Mouse (Mus musculus) heart, adult 9 months (tissue): Measurements from ENCODE around the gene Dtx3l.
"Not testable (repeated sequence)": the region's sequence is repeated elsewhere in the genome, so short reads cannot be mapped to it uniquely, and the experiment has no call there.

Experiments
- DNase-seq, 2 experiments: peaks; one replicate each; pipeline ENCODE4 v3.0.0; 2022; ENCODE audit warnings: low spot score in 2 of 2

The Dtx3l gene

DNA sequence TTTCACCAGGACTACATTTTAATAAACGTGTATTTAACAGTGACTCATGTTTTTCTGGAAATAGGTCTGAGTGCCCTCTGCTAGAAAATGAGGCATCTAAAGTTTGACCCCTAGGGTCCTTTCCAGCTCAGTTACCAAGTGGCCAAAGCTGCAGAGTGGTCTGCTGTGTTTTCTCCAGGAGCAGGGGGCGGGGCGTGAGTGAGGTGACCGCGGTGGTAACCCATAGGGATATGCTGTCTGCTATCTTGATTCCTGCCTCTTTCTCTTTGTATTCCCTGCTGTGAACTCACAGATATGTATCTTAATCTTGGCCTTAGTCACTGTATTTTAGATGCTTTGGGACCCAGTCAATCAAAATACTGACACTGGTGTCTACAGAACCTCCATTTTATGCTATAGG is 14.6 kb downstream of the Dtx3l start:
- no peak for DNase-seq

DNA sequence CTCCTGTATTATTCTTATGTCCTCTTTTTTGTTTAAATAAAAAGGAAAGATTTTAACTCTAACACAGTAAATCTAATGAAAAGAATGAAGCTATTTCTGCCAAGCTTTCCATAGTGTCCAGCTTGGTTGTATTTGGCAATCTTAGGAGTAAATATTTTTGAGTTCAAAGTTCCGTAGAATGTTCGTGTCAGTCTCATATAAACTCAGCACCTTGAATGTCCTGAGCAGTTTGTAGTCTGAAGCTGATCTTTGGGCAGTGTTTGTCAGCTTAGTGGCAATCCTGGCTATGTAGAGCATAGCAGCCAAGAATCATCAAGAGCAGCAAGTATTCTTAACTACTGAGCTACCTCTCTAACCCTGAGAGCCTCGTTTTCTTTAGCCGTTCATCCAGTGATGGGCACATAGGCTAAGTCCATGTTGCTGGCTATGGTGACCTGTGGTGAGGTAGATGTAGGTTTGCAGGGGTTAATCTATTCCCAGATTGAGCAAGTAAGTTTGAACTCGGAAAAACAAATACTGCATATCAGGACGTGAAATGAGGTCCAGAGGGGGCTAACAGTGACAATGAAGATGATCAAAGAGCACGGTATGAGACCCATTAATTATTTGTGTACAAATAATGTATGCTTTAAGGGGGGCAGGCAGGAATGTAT is 15.3 kb downstream of the Dtx3l start:
- DNase-seq: no peak

DNA sequence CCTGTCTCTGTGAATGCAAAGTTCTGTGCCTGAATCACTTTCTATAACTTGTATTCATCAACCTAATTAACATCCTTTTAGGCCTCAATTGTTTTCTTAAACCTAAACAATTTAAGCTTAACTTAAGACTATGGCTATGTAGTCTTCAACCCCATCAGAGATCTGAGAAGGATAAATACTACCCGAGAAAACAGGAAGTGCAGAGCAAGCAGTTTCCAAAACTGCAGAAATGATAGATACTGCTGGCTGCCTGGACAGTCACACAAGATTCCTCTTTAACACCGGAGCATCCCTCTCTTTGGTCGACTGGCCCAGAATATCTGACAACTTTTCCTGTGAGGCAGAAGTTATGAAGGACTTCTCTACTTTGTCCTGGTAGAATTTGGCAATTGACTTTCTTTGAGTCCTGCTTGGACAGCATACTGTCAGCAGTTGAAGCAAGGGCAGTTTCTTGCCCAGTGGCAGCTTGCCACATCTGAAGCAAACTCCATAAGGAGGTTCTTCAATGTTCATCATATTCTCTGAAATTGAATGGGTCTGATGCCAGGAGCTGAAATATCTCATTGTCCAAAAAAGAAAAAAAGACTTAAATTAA is 16.6 kb downstream of the Dtx3l start:
- DNase-seq: no peak

DNA sequence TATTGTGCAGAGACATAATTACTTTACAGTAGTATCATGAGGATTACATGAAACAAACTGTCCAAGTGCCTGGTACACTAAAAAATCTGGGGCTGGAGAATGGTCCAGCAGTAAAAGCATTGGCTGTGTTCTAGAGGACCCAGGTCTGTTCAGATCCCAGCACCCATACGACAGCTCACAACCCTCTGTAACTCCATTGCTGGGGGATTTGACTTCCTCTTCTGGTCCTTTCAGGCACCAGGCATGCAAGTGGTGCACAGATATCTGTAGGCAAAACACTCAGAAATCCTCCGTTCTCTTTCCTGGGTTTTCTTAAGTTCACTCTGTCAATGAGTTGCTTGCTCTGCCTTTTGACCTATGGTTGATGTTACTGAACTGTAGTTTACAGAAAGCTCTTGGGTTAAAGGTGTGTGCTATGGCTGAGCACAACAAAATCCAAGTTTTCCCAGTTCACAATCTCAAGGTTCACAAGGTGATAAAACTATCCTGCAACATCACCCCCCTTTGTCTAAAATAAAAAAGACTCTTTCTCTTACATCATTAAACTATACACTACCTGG is 17.2 kb downstream of the Dtx3l start:
- DNase-seq: no peak

DNA sequence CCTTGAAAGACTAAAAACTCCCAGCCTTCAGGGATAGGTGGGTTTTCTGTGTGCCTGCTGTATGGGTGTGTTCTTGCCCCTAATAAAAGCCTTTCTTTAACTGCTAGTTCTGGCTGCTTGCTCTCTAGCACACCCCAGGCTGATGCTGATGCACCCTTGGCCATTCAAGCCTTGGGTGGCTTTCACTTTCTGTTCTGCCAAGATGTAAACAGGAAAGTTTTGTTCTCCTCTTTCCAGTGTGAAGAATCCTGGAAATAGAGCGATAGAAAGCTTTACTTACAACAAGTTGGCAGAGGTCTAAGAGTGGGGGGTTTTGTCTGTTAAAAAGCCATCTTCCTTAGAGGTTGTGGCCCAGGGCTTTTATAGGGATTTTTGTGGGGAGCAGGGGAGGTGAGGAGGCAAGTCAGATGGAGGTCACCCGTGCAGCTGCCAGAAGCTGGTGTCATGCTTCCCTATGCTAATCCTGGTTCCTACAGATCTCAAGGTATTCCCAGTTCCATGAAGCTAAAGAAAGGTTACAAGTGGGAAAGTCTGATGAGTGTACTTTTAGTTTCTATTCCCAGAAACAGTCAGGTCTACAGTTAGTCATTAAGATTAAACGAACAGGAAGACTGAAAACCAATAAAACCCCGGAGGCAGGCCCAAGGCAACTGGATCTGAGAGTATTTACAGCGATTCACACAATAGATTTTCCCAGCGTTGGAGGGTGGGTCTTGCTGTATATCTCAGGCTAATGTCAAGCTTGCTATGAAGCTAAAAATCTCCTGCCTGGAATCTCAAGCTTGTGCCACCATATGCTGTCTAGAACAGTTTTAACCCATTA is 20.0 kb downstream of the Dtx3l start:
- DNase-seq: peak in 1 of 2 experiments; percentile 8

DNA sequence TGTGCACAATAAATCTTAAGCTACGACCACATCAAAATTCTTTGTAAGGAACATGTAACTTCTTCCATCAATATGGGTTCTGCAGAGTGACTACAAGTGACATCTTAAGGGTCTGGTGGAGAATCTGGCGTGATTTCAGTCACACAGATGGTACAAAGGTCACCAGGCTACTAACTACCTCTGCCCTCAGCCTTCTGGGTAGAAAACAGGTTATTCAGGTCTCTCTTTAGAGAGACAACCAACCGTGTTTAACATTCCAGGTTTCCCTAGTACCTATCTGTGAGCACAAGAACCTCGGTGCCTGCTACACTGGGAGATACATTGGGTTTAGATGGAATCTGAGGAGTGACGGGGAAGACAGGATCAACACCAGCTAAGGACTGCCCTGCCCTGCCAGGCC is 24.6 kb downstream of the Dtx3l start:
- no peak for DNase-seq

DNA sequence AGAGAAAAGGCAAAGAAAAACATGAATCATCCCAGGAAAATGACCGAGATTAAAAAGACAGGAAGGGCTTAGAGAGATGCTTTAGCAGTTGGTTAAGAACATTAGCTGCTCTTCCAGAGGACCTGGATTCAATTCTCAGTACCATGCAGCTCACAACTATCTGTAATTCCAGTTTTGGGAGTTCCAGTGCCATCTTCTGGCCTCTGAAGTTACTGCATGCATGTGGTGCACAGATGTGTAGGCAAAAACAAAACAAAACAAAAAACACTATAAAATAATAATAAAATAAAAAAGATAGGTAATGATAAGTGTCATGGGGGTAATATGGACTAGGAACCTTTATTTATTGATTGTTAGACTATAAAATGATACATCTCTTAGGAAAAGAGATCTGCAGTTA is 25.4 kb downstream of the Dtx3l start:
- no peak for DNase-seq

DNA sequence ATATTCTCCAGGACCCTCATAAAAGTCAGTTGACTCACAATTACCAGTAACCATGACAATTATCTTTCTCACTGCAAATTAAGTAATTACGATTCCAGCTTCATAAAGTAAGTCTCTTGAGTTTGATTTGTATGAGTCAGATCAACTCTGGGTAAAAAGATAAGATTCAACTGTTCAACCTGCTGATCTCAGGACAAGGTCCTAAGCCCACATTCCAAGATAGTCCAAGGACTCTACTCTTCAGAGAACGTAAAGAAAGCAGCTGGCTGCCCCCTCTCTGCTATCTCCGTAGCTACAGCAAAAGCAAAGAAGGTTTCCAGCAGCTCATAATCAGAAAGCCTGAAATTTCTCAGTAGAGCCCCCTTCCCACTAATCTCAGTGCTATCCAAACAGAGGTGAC is 27.5 kb downstream of the Dtx3l start:
- no peak for DNase-seq

DNA sequence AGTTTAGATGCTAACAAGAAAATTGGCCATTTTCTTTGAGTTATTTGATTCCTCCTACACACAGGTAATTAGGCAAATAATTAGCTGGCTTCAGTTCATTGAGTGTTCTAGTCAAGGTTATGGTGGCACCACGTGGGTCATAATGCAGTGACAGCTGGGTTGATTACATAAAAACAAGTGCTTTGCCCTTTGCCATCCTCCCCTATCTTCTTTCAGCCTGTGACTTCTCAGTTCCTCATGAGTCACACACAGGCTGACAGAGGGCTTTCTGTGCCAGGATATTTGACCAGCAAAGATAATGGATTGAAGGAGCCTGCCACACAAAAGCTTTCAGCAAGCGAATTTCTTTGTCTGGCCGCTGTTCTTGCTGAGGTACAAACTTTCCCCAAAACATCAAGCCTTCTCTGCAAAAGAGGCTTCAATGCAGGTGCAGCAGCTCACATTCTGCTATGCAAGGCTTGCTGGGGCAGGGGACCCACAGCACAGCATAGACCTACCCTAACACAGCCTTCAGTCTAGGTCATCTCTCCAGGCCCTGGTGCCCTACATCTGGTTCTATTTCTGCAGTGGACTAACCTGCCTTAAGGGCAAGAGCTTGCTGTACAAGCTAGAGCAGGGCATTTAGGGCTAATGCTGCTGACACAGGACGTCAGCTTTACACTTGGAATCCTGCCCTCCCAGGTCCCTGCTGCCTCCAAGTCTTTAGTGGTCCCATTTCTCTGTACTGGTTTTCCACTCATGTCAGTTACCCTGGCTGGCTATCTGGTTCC is 31.3 kb downstream of the Dtx3l start:
- peak; percentile 46 to 52 for DNase-seq

DNA sequence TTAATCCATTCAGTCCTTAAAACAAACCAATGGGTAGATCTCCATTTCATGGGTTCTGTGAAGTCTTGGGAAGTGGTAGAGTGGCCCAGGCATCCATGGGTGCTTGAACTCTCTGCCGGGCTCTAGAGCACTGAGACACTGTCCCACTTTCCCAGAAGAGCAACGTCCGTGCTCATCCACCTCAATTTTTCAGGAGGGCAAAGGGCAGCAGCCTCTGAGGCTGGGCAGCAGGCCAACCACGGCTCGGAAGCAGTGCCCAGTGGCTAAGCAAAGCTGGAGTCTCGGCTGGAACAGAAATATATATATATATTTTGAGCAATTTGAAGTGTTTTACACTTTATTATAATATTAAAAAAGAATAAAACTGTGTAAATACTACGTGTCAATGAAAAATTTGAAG is 32.1 kb downstream of the Dtx3l start:
- DNase-seq: no peak

DNA sequence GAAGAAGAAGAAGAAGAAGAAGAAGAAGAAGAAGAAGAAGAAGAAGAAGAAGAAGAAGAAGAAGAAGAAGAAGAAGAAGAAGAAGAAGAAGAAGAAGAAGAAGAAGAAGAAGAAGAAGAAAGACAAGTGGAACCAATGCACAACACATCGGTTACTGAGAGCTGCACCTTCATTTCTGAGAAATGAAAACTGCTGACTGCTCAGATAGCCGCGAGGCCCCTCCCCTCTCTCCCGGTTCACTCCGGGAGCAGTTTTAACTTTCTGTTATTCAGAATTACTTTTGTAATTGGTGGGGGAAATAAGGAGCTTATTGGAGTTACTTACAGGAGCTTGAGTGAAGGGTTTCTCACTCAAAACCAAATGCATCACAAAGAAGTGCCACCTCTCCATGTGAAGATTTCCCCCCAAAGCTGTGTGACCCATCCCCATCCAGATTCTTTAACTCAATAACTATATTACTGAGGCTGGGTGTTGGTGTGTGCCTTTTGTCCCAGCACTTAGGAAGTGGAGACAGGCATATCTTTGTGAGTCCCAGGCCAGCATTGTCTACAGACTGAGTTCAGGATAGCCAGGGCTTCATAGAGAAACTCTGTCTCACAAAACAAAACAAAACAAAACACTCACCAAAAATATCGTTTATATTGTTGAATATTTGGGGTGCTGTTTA is 33.0 kb downstream of the Dtx3l start:
- DNase-seq: no peak

DNA sequence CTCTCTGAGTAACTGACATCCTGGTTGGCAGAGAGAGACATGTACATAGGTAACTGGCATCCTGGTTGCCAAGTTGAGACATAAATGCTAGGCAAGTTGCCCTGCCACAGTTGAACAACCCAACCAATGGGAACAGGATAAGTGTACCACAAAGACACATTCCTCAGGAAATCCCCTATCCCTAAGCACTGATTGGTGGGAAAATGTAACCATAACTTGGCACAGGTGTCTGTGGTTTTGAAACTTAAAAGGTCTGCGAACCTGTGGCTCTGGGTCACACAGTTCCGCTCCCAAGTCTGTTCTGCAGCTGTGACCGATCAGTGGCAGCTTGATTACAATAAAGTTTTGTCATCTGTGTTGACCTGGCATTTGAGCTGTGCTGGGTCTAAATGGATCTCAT is 33.6 kb downstream of the Dtx3l start:
- DNase-seq: no peak

DNA sequence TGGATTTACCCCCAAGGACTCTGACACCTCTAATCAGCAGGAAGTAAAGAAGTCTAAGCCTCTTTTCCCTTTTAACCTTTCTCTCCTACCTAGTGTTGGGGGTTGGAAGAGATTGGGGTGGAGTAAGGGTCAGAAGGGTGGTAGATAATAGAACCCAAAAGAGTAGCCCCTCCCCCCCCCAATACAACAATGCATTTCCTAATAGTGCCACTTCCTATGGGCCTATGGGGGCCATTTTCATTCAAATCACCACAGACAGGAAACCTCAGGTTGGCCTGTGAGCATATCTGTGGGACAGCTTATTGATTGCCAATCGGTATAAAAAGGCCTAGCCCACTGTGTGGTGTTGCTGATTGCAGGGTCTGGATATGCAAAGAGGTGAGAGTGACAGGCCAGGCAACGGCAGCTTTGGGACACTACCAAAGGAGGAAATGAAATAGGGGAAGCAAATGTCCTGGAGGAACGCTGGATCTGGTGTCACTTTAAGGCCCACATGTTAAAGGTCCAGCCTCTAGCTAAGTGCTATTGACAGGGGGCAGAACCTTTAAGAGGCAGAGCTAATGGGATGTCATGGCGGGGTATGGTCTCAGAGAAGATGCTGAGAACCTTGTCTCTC is 34.7 kb downstream of the Dtx3l start:
- no peak for DNase-seq

DNA sequence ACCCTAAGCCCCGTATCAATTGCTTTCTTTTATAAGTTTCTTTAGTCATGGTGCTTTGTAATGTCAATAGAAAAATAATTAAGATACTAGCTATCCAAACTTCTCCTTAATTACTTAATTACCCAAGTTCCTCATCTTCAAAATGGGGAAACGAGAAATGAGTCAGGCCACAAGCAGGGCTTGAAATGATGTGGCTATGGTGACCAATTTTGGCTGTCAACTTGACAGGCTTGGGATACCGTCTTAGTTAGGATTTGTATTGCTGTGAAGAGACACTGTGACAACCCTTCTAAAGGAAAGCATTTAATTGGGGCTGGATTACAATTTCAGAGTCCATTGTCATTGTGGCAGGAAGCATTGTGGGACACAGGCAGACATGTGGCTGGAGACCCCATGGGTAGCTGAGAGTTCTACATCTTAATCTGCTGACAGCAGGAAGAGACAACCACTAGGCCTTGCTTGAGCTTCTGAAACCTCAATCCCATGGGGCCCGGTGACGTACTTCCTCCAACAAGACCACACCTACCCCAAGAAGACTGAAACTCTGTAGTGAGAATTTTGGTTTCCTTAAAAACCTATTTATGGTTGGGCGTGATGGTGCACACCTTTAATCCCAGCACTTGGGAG is 35.8 kb downstream of the Dtx3l start:
- no peak for DNase-seq

DNA sequence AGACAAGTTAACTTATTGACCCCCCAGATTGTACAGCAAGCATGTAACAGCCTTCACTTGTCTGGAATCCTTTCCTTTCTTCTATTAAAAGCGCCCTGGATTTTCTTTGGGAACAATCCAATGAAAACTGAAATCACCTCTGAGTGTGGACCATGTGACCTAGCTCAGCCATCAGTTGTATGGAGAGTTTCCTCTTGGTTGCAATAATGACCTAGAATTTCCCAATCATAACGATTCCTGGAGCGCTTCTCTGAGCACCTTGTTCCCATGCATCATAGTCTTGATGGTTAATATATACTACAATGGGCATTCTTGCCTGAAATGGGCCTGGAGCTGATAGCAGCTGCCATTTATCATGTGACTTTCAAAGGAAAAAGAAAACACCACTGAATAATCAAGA is 38.4 kb downstream of the Dtx3l start:
- no peak for DNase-seq

DNA sequence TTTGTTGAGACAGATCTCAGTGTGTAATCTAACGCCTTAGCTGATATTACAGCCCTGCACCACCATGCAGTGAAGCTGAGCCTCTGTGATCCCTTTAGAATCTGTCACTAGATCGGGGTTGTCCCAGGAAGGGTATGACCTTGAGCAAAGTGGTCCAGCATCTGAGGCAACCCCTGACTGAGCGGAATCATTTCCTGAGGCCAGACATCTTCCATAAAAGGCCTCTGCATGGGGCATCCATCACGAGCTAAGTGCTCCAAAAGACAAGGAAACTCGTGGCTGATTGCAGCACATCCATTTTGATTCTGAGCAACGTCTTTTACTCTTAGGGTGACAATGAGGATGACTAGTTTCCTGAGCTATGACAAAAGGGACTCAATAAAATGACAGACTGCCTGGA is 44.0 kb downstream of the Dtx3l start:
- DNase-seq: no peak

DNA sequence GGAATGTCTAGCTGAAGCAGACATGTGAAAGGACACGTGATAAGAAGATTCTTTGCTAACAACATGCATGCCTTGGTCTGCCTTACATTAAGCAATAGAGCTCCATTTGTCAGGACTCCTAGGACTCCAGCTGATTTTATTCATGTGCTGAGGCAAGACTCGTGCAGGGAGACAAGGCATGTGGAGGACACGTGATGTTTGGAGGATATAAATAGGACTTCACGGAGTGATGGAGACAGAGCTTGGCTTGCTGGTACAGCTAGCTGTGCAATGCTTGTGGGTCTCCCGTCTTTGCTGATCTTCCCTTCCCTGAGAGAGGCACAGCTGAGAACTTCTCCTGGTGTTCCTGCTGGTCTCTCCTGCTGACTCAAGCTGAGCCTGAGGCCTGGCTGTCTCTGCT is 47.3 kb downstream of the Dtx3l start:
- not testable (repeated sequence) for DNase-seq

DNA sequence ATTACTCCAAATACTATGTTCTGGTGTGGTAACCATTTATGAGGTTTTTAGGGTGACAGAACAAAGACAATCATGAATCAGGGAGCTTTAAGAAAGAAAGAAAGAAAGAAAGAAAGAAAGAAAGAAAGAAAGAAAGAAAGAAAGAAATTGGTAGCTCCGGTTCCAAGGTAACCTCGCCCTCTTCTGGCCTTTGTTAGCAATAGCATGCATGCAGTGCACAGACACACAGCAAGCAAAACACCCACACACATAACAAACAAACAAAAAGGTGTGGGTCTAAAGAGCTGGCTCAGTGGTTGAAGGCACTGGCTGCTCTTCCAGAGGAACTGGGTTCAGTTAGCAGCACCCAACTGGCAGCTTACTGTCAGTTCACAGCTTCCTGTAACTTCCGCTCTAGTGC is 48.3 kb downstream of the Dtx3l start:
- no peak for DNase-seq

DNA sequence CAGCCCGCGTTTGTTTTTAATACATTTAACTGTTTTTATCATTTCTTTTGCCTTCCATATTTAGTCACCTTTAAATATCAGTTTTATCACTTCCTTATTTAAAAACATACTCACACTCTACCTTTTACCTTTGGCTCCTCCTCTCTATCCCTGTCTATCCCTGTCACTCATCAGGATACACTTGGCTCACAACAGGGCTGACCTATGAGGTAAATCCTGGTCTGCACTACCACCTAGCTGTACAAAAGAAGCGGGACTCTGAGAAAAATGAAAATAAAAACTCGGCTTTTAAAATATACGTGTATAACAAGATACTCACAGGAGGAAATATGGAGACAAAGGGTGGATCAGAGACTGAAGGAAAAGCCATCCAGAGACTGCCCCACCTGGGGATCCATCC is 50.0 kb downstream of the Dtx3l start:
- DNase-seq: no peak

DNA sequence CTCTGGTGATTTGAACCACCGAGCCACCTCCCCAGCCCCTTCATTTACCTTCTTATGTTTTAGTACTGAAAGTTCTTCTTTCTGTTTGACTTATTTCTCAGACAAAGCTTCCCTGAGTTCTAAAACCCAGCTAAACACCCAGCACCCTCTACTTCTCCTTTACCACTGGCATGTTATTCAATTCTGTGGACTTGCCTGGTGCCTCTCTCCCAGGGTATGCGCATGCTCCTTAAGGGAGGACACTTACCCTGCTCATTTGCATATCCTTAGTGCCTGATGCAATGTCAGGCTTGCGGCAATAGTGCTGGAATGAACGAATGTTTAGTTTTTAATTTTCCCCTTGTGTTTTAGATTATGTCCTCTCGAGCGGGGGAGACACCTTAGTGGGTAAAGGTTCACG is 50.8 kb downstream of the Dtx3l start:
- DNase-seq: no peak
